In genomic region chr3:97255706-97256339, GRCm38 (mm10) we compare ENCODE assay signal across 9 mouse cellular contexts. TPM values are rescaled to one million over a fixed set of nuclear protein-coding genes. Genes with fewer than 3 reads are reported as not detected.
A peak's percentile ranks its signal among the peaks of the same experiment; 100 is the strongest.
DNase-seq lines count a peak whose midpoint lies in the region; ATAC-seq and TF ChIP-seq lines count a peak whose summit lies in the region.
"Had no signal": no experiment of that assay in that cellular context is flagged by ENCODE, and none has a peak within 500 bp of the region (broad histone marks: within the 10 kb centered on the region; RNA-seq: fewer than 3 reads in every experiment).

No protein-coding gene starts in this region.

- H3K27me3 ChIP-seq in heart, postnatal 0 days (ENCODE audit: control insufficient read depth, insufficient read depth, low read length): no peaks in the 10 kb centered on the region
- H3K27me3 ChIP-seq in megakaryocyte, embryonic 14.5 days (replicated peaks): peaks cover 29% of the 10 kb centered on the region

- no peak for TF ChIP-seq POLR2A in brain, embryonic 14.5 days (IDR thresholded peaks at IDR 0.05; ENCODE audit: borderline replicate concordance, extremely low read depth, insufficient read depth, insufficient read length, poor library complexity, severe bottlenecking)

- no peak overlapping the region for H3K4me3 ChIP-seq in heart, postnatal 0 days (ENCODE audit: low read depth, low read length)
- peak overlapping the region; percentile 18 for H3K4me3 ChIP-seq in megakaryocyte, embryonic 14.5 days (replicated peaks)

- 39% methylated on average over 9 of the region's 9 CpGs for WGBS in heart, postnatal 0 days

- no peaks in the 10 kb centered on the region for H3K9me3 ChIP-seq in heart, postnatal 0 days (replicated peaks; ENCODE audit: control insufficient read depth, low read length)
- H3K9me3 ChIP-seq in megakaryocyte, embryonic 14.5 days: peaks cover 20% of the 10 kb centered on the region

- H3K4me2 ChIP-seq in heart, postnatal 0 days (ENCODE audit: low read depth, low read length): peak overlapping the region; percentile 17; the same call in 1 of the 2 replicates

- peaks cover 13% of the 10 kb centered on the region for H3K4me1 ChIP-seq in heart, postnatal 0 days (ENCODE audit: control insufficient read depth, insufficient read depth)
- H3K4me1 ChIP-seq in megakaryocyte, embryonic 14.5 days: peaks cover 13% of the 10 kb centered on the region

- TF ChIP-seq EP300 in heart, postnatal 0 days (IDR thresholded peaks at IDR 0.05; ENCODE audit: low read depth): no peak

- 0 out of 2 replicates have a peak, but pooled peaks cover 3% of the 10 kb centered on the region for H3K36me3 ChIP-seq in heart, postnatal 0 days (replicated peaks; ENCODE audit: control insufficient read depth, insufficient read depth, low read length)
- no peaks in the 10 kb centered on the region for H3K36me3 ChIP-seq in megakaryocyte, embryonic 14.5 days (replicated peaks; ENCODE audit: low read length)

- no peak overlapping the region for H3K27ac ChIP-seq in heart, postnatal 0 days (ENCODE audit: low read depth)

- ATAC-seq in heart, postnatal 0 days (ENCODE audit: insufficient read depth, low read depth): no peak
- ATAC-seq in granulocyte monocyte progenitor cell, adult 5-6 weeks (replicated peaks; ENCODE audit: poor library complexity, severe bottlenecking): peak; percentile 69
- no peak for ATAC-seq in erythroblast, adult 5-6 weeks (replicated peaks; ENCODE audit: low FRiP score, poor library complexity, severe bottlenecking)

- no peak for DNase-seq in heart, postnatal 0 days (ENCODE audit: low spot score)
- DNase-seq in heart, adult 8-10 months (ENCODE audit: low spot score): no peak
- peak; percentile 66 for DNase-seq in brain, embryonic 14.5 days (ENCODE audit: low read depth)
- DNase-seq in spleen, postnatal 10 days (ENCODE audit: low spot score in 2 of 2): no peak
- DNase-seq in liver: no peak
- DNase-seq: adrenal gland, postnatal 10 days had no signal

- H3K9ac ChIP-seq in heart, postnatal 0 days (replicated peaks; ENCODE audit: low read depth, low read length): 0 out of 2 replicates have a peak overlapping the region, but pooled peaks have one; percentile 26

- no peak for TF ChIP-seq CTCF in heart, postnatal 0 days (IDR thresholded peaks at IDR 0.05; ENCODE audit: low read depth)
- TF ChIP-seq CTCF in brain, embryonic 14.5 days (IDR thresholded peaks at IDR 0.05; ENCODE audit: borderline replicate concordance, extremely low read depth, insufficient read depth, insufficient read length): no peak

RNA-seq across cellular contexts. Expression of gene Bcl9, which starts 41.9 kb away (rescaled TPM):
- total RNA-seq in heart, postnatal 0 days (2014; rRNA removed; ENCODE audit: low replicate concordance): 15.7 and 24.7 TPM in 2 replicates
- polyA plus RNA-seq in heart, postnatal 0 days (2015; fragmentation: Nextera tagmentation; extraction: Ambion mirVana): 22.7 TPM in 2 replicates
- total RNA-seq in heart, adult 8-10 months (2022): 10 to 100 TPM; 16.8 to 26.1 (median 24.4) TPM
- polyA plus RNA-seq in brain, embryonic 14.5 days (2012; rRNA removed): 37.4 and 77.8 TPM in 2 replicates
- 25.3 and 43.8 TPM in 2 replicates for total RNA-seq in granulocyte monocyte progenitor cell, adult 5-6 weeks (2014; fragmentation: Nextera tagmentation)
- 3.5 and 6.2 TPM in 2 replicates for total RNA-seq in granulocyte monocyte progenitor cell, adult 5-6 weeks (2017)
- polyA plus RNA-seq in megakaryocyte, embryonic 14.5 days (2012; ENCODE audit: insufficient read depth, low replicate concordance): 6.4 and 7.9 TPM in 2 replicates
- 2.3 and 3.7 TPM in 2 replicates for total RNA-seq in erythroblast, adult 5-6 weeks (2015; ENCODE audit: low replicate concordance)
- total RNA-seq in erythroblast, adult 5-6 weeks (2017; ENCODE audit: low replicate concordance): 0.77 and 0.84 TPM in 2 replicates
